In genomic region chr7:98102488-98102887, GRCm38 (mm10) we compare ENCODE assay signal across 8 mouse cellular contexts. TPM values are rescaled to one million over a fixed set of nuclear protein-coding genes. Genes with fewer than 3 reads are reported as not detected.
DNase-seq lines count a peak whose midpoint lies in the region; ATAC-seq and TF ChIP-seq lines count a peak whose summit lies in the region.

No protein-coding gene starts in this region.

- peak; percentile 23; the same call in 1 of the 2 replicates for TF ChIP-seq CTCF in midbrain, postnatal 0 days (IDR thresholded peaks at IDR 0.05)
- TF ChIP-seq CTCF in thymus, adult 2 months (IDR thresholded peaks at IDR 0.05; ENCODE audit: borderline replicate concordance, control insufficient read depth, extremely low read depth, insufficient read depth, low read length, poor library complexity) = no peak

- TF ChIP-seq POLR2A in thymus, adult 2 months (IDR thresholded peaks at IDR 0.05; ENCODE audit: control insufficient read depth, extremely low read depth, insufficient read depth, low read length, poor library complexity) = no peak

- H3K27ac ChIP-seq in kidney, embryonic 14.5 days (ENCODE audit: low read depth, low read length) = no peak overlapping the region
- H3K27ac ChIP-seq in embryonic facial prominence, embryonic 14.5 days (replicated peaks; ENCODE audit: low read depth, low read length) = no peak overlapping the region
- H3K27ac ChIP-seq in intestine, embryonic 15.5 days = peak overlapping the region; percentile 62; the same call in 1 of the 2 replicates
- H3K27ac ChIP-seq in midbrain, postnatal 0 days (ENCODE audit: low read depth, low read length) = peak overlapping the region; percentile 58; the same call in 1 of the 2 replicates
- no peak overlapping the region for H3K27ac ChIP-seq in thymus, adult 2 months (ENCODE audit: control insufficient read depth, insufficient read depth, low read length)

- WGBS in kidney, embryonic 14.5 days = 92% methylated on average over 11 of the region's 11 CpGs
- 91% methylated on average over 11 of the region's 11 CpGs for WGBS in embryonic facial prominence, embryonic 14.5 days
- 93% methylated on average over 11 of the region's 11 CpGs for WGBS in intestine, embryonic 15.5 days
- WGBS in midbrain, postnatal 0 days = 97% methylated on average over 11 of the region's 11 CpGs
- WGBS in thymus, adult 2 months = over 99% methylated on average over 11 of the region's 11 CpGs

- no peak for DNase-seq in kidney, postnatal 4 days
- no peak for DNase-seq in embryonic facial prominence, embryonic 14.5 days (ENCODE audit: low spot score)
- DNase-seq in midbrain, postnatal 0 days (ENCODE audit: low spot score) = no peak
- no peak for DNase-seq in retina, embryonic 14.5 days (ENCODE audit: low spot score)
- no peak for DNase-seq in thymus, adult 2 months

- no peaks in the 10 kb centered on the region for H3K9me3 ChIP-seq in kidney, embryonic 14.5 days (ENCODE audit: control insufficient read depth, low read length)
- H3K9me3 ChIP-seq in embryonic facial prominence, embryonic 14.5 days (ENCODE audit: control insufficient read depth, low read length) = no peaks in the 10 kb centered on the region
- no peaks in the 10 kb centered on the region for H3K9me3 ChIP-seq in intestine, embryonic 15.5 days
- no peaks in the 10 kb centered on the region for H3K9me3 ChIP-seq in midbrain, postnatal 0 days (ENCODE audit: low read length)

- H3K36me3 ChIP-seq in kidney, embryonic 14.5 days (ENCODE audit: control insufficient read depth, insufficient read depth, low read length) = no peaks in the 10 kb centered on the region
- peaks cover 4% of the 10 kb centered on the region; the same call in 1 of the 2 replicates for H3K36me3 ChIP-seq in embryonic facial prominence, embryonic 14.5 days (ENCODE audit: control insufficient read depth, insufficient read depth, low read length)
- peaks cover 7% of the 10 kb centered on the region for H3K36me3 ChIP-seq in intestine, embryonic 15.5 days
- peaks cover 2% of the 10 kb centered on the region; the same call in 1 of the 2 replicates for H3K36me3 ChIP-seq in midbrain, postnatal 0 days (ENCODE audit: insufficient read depth, low read length)
- no peaks in the 10 kb centered on the region for H3K36me3 ChIP-seq in thymus, adult 2 months (ENCODE audit: control insufficient read depth, insufficient read depth, low read length)

- H3K27me3 ChIP-seq in kidney, embryonic 14.5 days (ENCODE audit: control insufficient read depth, insufficient read depth, low read length) = no peaks in the 10 kb centered on the region
- no peaks in the 10 kb centered on the region for H3K27me3 ChIP-seq in embryonic facial prominence, embryonic 14.5 days (replicated peaks; ENCODE audit: control insufficient read depth, insufficient read depth, low read length)
- no peaks in the 10 kb centered on the region for H3K27me3 ChIP-seq in intestine, embryonic 15.5 days (replicated peaks)
- no peaks in the 10 kb centered on the region for H3K27me3 ChIP-seq in midbrain, postnatal 0 days (ENCODE audit: insufficient read depth, low read length)
- H3K27me3 ChIP-seq in thymus, adult 2 months (ENCODE audit: control insufficient read depth, insufficient read depth, low read length) = no peaks in the 10 kb centered on the region

- H3K4me1 ChIP-seq in kidney, embryonic 14.5 days (ENCODE audit: control insufficient read depth, insufficient read depth, low read length) = peaks cover 27% of the 10 kb centered on the region
- H3K4me1 ChIP-seq in embryonic facial prominence, embryonic 14.5 days (ENCODE audit: control insufficient read depth, insufficient read depth, low read length) = no peaks in the 10 kb centered on the region
- peaks cover 19% of the 10 kb centered on the region; the same call in 1 of the 2 replicates for H3K4me1 ChIP-seq in intestine, embryonic 15.5 days (replicated peaks)
- H3K4me1 ChIP-seq in midbrain, postnatal 0 days (ENCODE audit: insufficient read depth, low read length) = peaks cover 4% of the 10 kb centered on the region; the same call in 1 of the 2 replicates
- H3K4me1 ChIP-seq in thymus, adult 2 months (replicated peaks; ENCODE audit: control insufficient read depth, insufficient read depth, low read length) = peaks cover 12% of the 10 kb centered on the region

- H3K4me3 ChIP-seq in kidney, embryonic 14.5 days (ENCODE audit: low read length) = no peak overlapping the region
- no peak overlapping the region for H3K4me3 ChIP-seq in embryonic facial prominence, embryonic 14.5 days (ENCODE audit: low read depth, low read length)
- H3K4me3 ChIP-seq in intestine, embryonic 15.5 days (replicated peaks) = peak overlapping the region; percentile 25; the same call in 1 of the 2 replicates
- H3K4me3 ChIP-seq in midbrain, postnatal 0 days (ENCODE audit: low read depth, low read length) = no peak overlapping the region
- H3K4me3 ChIP-seq in thymus, adult 2 months (ENCODE audit: control insufficient read depth, insufficient read depth, low read length) = no peak overlapping the region

- no peak for ATAC-seq in kidney, embryonic 14.5 days (ENCODE audit: low FRiP score, low TSS enrichment)
- ATAC-seq in embryonic facial prominence, embryonic 14.5 days (ENCODE audit: low read depth) = no peak
- no peak for ATAC-seq in intestine, embryonic 15.5 days
- ATAC-seq in midbrain, postnatal 0 days (ENCODE audit: low FRiP score) = no peak
- ATAC-seq in erythroid progenitor cell, adult 5-6 weeks (replicated peaks; ENCODE audit: low FRiP score, poor library complexity, severe bottlenecking) = no peak

- H3K4me2 ChIP-seq in kidney, embryonic 14.5 days (replicated peaks; ENCODE audit: low read depth, low read length) = 0 out of 2 replicates have a peak overlapping the region, but pooled peaks have one; percentile 17
- H3K4me2 ChIP-seq in embryonic facial prominence, embryonic 14.5 days (ENCODE audit: low read depth, low read length) = peak overlapping the region; percentile 52
- peak overlapping the region; percentile 58 for H3K4me2 ChIP-seq in intestine, embryonic 15.5 days (replicated peaks)
- peak overlapping the region; percentile 50 for H3K4me2 ChIP-seq in midbrain, postnatal 0 days (ENCODE audit: low read depth, low read length, poor library complexity, severe bottlenecking)

- H3K9ac ChIP-seq in kidney, embryonic 14.5 days (ENCODE audit: low read depth, low read length) = peak overlapping the region; percentile 35; the same call in 1 of the 2 replicates
- no peak overlapping the region; the same call in 1 of the 2 replicates for H3K9ac ChIP-seq in embryonic facial prominence, embryonic 14.5 days (ENCODE audit: low read depth, low read length)
- peak overlapping the region; percentile 37; the same call in 1 of the 2 replicates for H3K9ac ChIP-seq in intestine, embryonic 15.5 days
- no peak overlapping the region for H3K9ac ChIP-seq in midbrain, postnatal 0 days (replicated peaks; ENCODE audit: low read length, poor library complexity, severe bottlenecking)

RNA-seq across cellular contexts. Expression of gene Myo7a, which starts 16.8 kb away (rescaled TPM):
- polyA plus RNA-seq in kidney, embryonic 14.5 days (2014; fragmentation: Nextera tagmentation; extraction: Ambion mirVana) = 7.9 and 15.4 TPM in 2 replicates
- polyA plus RNA-seq in embryonic facial prominence, embryonic 14.5 days (2014; fragmentation: Nextera tagmentation; extraction: Ambion mirVana) = 9.2 and 10.1 TPM in 2 replicates
- polyA plus RNA-seq in intestine, embryonic 15.5 days (2015; fragmentation: Nextera tagmentation; extraction: Ambion mirVana) = 21.5 and 25.7 TPM in 2 replicates
- 66.0 and 74.3 TPM in 2 replicates for total RNA-seq in midbrain, postnatal 0 days (2014; rRNA removed)
- polyA plus RNA-seq in midbrain, postnatal 0 days (2015; fragmentation: Nextera tagmentation; extraction: Ambion mirVana) = 11.1 and 14.6 TPM in 2 replicates
- 8.0 and 10.1 TPM in 2 replicates for polyA plus RNA-seq in thymus, adult 2 months (2012; rRNA removed)
- 3.4 and 5.4 TPM in 2 replicates for total RNA-seq in erythroid progenitor cell, adult 5-6 weeks (2015; ENCODE audit: low replicate concordance)
- total RNA-seq in erythroid progenitor cell, adult 5-6 weeks (2017; ENCODE audit: low replicate concordance) = 5.1 and 5.8 TPM in 2 replicates

RNA-seq across cellular contexts. Expression of gene Omp, which starts 42.8 kb away (rescaled TPM):
- polyA plus RNA-seq in kidney, embryonic 14.5 days (2014; fragmentation: Nextera tagmentation; extraction: Ambion mirVana) = 0.20 and 0.51 TPM in 2 replicates
- 2.7 and 4.8 TPM in 2 replicates for polyA plus RNA-seq in embryonic facial prominence, embryonic 14.5 days (2014; fragmentation: Nextera tagmentation; extraction: Ambion mirVana)
- polyA plus RNA-seq in intestine, embryonic 15.5 days (2015; fragmentation: Nextera tagmentation; extraction: Ambion mirVana) = 0.23 and 0.49 TPM in 2 replicates
- total RNA-seq in midbrain, postnatal 0 days (2014; rRNA removed) = 0.55 and 0.57 TPM in 2 replicates
- 0.22 and 0.46 TPM in 2 replicates for polyA plus RNA-seq in midbrain, postnatal 0 days (2015; fragmentation: Nextera tagmentation; extraction: Ambion mirVana)
- polyA plus RNA-seq in thymus, adult 2 months (2012; rRNA removed) = 1.8 TPM in 2 replicates
- 4.0 and 4.6 TPM in 2 replicates for total RNA-seq in erythroid progenitor cell, adult 5-6 weeks (2015; ENCODE audit: low replicate concordance)
- total RNA-seq in erythroid progenitor cell, adult 5-6 weeks (2017; ENCODE audit: low replicate concordance) = 15.4 and 17.2 TPM in 2 replicates

Comparison
In these comparisons a context has a peak if more than half of its experiments do, and no peak if none do; other contexts are left out.
1. H3K27ac ChIP-seq: peak in intestine, embryonic 15.5 days (single experiment) and midbrain, postnatal 0 days (single experiment); none in kidney, embryonic 14.5 days (single experiment), embryonic facial prominence, embryonic 14.5 days (single experiment) and thymus, adult 2 months (single experiment).
2. H3K9ac ChIP-seq: peak in kidney, embryonic 14.5 days (single experiment) and intestine, embryonic 15.5 days (single experiment); none in embryonic facial prominence, embryonic 14.5 days (single experiment) and midbrain, postnatal 0 days (single experiment).
3. Peak in every context shown above with its lines, with median percentiles within 50 percentile points of each other: H3K4me2 ChIP-seq.